Mouse (Mus musculus) ES-E14 (cell line): ENCODE measurements around the gene Dedd2. TPM values are rescaled to one million over a fixed set of nuclear protein-coding genes. Genes with fewer than 3 reads are reported as not detected.

Experiments
- DNase-seq: peaks from one replicate; pipeline ENCODE4 v3.0.0-alpha.2; 2013; ENCODE audit warnings: low read depth, low spot score
- H3K27ac ChIP-seq: 2 replicates; pipeline ENCODE4 v1.5.1; 2012; ENCODE audit warnings: low read depth, mild to moderate bottlenecking, low read length, moderate library complexity, mixed read lengths; ENCODE audit not compliant: poor library complexity, insufficient read depth, severe bottlenecking
- H3K36me3 ChIP-seq: 2 replicates; pipeline ENCODE4 v1.6.1; 2012; ENCODE audit warnings: mild to moderate bottlenecking, low read length, moderate library complexity, mixed read lengths; ENCODE audit not compliant: control insufficient read depth, poor library complexity, insufficient read depth, severe bottlenecking
- H3K4me1 ChIP-seq, 2 experiments: fragments of 150-350 bp in 1 of 2; sonication (generic) in 1 of 2; 2 replicates each; pipeline ENCODE4 v1.6.1; 2012; ENCODE audit warnings: low read length in 2 of 2, mild to moderate bottlenecking in 1 of 2, mixed read lengths in 1 of 2; ENCODE audit not compliant: control insufficient read depth in 2 of 2, insufficient read depth in 2 of 2, poor library complexity in 1 of 2
- H3K4me3 ChIP-seq, 2 experiments: fragments of 150-350 bp in 1 of 2; sonication (generic) in 1 of 2; 2 replicates each; pipeline ENCODE4 v1.5.1; 2012; ENCODE audit warnings: low read length in 2 of 2, low read depth in 1 of 2, mild to moderate bottlenecking in 1 of 2, mixed read lengths in 1 of 2; ENCODE audit not compliant: insufficient read depth in 1 of 2, poor library complexity in 1 of 2, severe bottlenecking in 1 of 2
- H3K9ac ChIP-seq: 2 replicates; pipeline ENCODE4 v1.6.1; 2012; ENCODE audit warnings: low read depth, mild to moderate bottlenecking, low read length, mixed read lengths; ENCODE audit not compliant: poor library complexity, insufficient read depth, severe bottlenecking
- H3K9me3 ChIP-seq: fragments of 150-350 bp; sonication (generic); 2 replicates; pipeline ENCODE4 v1.6.1; 2012; ENCODE audit warnings: low read depth, mild to moderate bottlenecking, low read length; ENCODE audit not compliant: control insufficient read depth, insufficient read depth
- CHD2 ChIP-seq: IDR thresholded peaks from 2 replicates; pipeline ENCODE4 v1.6.1; 2014; ENCODE audit warnings: mild to moderate bottlenecking, low read depth, low read length, inconsistent platforms
- HCFC1 ChIP-seq: IDR thresholded peaks from 2 replicates; pipeline ENCODE4 v1.6.1; 2012; ENCODE audit warnings: low read length, inconsistent platforms, borderline replicate concordance; ENCODE audit not compliant: insufficient read depth
- MAFK ChIP-seq: IDR thresholded peaks from 2 replicates; pipeline ENCODE4 v1.6.1; 2014; ENCODE audit warnings: mild to moderate bottlenecking, low read depth, low read length, inconsistent platforms; ENCODE audit not compliant: insufficient read depth
- ZC3H11A ChIP-seq: IDR thresholded peaks from 2 replicates; pipeline ENCODE4 v1.6.1; 2012; ENCODE audit warnings: low read depth, mild to moderate bottlenecking, inconsistent platforms, low read length, borderline replicate concordance
- ZNF384 ChIP-seq: IDR thresholded peaks from 2 replicates; pipeline ENCODE4 v1.6.1; 2012; ENCODE audit warnings: low read depth, low read length, inconsistent platforms
- in situ Hi-C, 2 experiments: fragments of 600-800 bp; cut with MboI; formaldehyde crosslinking; loops; one replicate each; pipeline ENCODE4 v1.15.1; 2025; ENCODE audit warnings: low sequenced_read_pairs in 2 of 2, inconsistent platforms in 1 of 2; ENCODE audit not compliant: unreplicated experiment in 2 of 2
- total RNA-seq: library from RNA; depleted of rRNA; stranded (reverse); fragments of 300-350 nt; gene quantifications from 2 replicates; pipeline ENCODE4 v1.2.3, GENCODE M21; 2012

The Dedd2 gene
- total RNA-seq, 1 experiment = 22.8 TPM

DNA sequence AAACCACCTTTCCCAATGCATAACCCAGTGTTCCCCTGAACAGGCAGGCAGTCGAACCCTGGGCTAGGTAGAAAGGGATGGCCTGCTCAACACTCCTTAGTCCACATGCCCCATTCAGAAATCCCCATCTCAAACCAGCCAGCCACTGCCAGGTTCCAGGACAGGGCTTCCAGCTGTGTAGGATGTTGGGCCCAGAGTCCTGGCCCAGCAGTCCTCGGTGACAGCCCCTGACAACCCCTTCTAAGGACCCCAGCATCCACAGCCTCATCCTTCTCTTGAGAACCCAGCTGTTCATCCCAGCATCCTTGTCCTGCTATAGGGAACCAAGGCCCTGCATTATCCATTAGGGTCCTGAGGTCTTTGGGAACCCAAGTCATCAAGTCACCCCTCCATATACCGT is 27.1 kb upstream of the Dedd2 start:
- in situ Hi-C loops = no loop called here
- no peak for DNase-seq
- TF ChIP-seq CHD2 = no peak
- TF ChIP-seq ZNF384 = no peak
- no peak for TF ChIP-seq MAFK
- TF ChIP-seq ZC3H11A = no peak
- no peak for TF ChIP-seq HCFC1
- peak overlapping the region; percentile 91; the same call in 1 of the 2 replicates for H3K9ac ChIP-seq
- no peaks in the 10 kb centered on the region for H3K9me3 ChIP-seq
- H3K36me3 ChIP-seq = peaks cover 40% of the 10 kb centered on the region
- H3K4me1 ChIP-seq = peaks cover 3 to 35% of the 10 kb centered on the region in 2 experiments
- H3K27ac ChIP-seq = no peak overlapping the region; the same call in 1 of the 2 replicates
- H3K4me3 ChIP-seq = peak overlapping the region; percentile 92 to 98; a peak in 3 of 4 replicates

DNA sequence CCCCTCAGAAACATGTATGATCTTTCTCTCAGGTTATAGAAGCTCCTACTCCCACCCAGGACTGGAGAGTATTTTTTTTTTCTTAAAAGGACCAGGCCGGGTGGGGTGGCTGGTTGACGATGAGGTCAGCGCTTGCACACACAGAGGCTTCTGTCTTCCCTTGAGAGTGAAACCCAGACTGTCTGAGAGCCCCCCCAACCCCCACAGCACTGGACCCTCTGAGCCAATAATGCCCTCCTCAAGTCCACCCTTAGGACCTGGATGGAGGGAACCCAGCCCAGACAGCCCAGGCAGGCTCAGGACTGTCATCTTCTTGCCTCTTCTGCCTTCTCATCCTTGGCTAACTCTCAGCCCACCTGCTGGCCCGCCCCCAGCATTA is 26.3 kb upstream of the Dedd2 start:
- Histone ChIP-seq H3K4me1 (peaks cover 3 to 32% of the 10 kb centered on the region in 2 experiments), H3K4me3 (peak overlapping the region in 1 of 2 experiments; percentile 98; a peak in 1 of 4 replicates), H3K27ac (no peak overlapping the region; the same call in 1 of the 2 replicates), H3K36me3 (peaks cover 43% of the 10 kb centered on the region), H3K9me3 (no peaks in the 10 kb centered on the region), H3K9ac (peak overlapping the region; percentile 41; the same call in 1 of the 2 replicates)
- DNase-seq = no peak
- TF ChIP-seq ZC3H11A = no peak
- no peak for TF ChIP-seq MAFK
- TF ChIP-seq ZNF384 = no peak
- no peak for TF ChIP-seq CHD2
- no peak for TF ChIP-seq HCFC1
- in situ Hi-C loops = no loop called here

DNA sequence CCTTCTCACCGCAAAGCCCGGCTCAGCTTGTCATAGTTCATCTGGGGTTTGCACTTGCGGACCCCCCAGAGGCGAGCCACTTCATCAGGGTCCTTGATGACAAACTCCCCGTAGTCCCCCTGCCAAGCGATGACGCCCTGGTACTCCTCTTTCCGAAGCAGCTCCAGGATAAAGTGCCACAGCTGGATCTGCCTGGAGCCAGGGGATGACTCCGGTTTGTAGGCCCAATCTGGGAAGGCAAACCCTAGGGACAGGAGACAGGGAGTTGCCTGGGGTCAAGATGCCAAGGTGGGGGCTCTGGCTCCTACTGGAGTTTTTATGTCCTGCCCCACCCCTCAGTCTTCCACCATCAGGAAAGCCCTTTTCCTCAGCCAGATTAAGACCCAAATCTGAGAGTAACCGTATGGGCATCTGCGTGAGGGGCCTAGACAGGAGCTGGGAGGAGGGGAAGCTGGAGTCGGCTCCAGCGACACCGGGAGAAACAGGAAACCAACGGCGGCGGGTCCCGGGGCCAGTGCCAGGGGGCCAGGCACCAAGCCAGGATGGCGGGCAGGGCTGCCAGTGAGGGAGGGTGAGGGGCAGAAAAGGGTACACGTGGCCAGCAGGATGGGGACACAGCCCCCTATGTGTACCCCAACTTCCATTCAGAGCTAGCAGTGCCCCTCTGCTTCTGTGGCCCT is 25.8 kb upstream of the Dedd2 start:
- no peak for DNase-seq
- Histone ChIP-seq H3K36me3 (peaks cover 43% of the 10 kb centered on the region), H3K9me3 (no peaks in the 10 kb centered on the region), H3K4me3 (peak overlapping the region in 1 of 2 experiments; percentile 98; a peak in 1 of 4 replicates), H3K4me1 (peaks cover 3 to 31% of the 10 kb centered on the region in 2 experiments; a peak in 3 of 4 replicates), H3K27ac (no peak overlapping the region), H3K9ac (peak overlapping the region; percentile 41; the same call in 1 of the 2 replicates)
- in situ Hi-C loops = no loop called here
- TF ChIP-seq HCFC1 (no peak), ZC3H11A (no peak), ZNF384 (no peak), MAFK (no peak), CHD2 (no peak)

DNA sequence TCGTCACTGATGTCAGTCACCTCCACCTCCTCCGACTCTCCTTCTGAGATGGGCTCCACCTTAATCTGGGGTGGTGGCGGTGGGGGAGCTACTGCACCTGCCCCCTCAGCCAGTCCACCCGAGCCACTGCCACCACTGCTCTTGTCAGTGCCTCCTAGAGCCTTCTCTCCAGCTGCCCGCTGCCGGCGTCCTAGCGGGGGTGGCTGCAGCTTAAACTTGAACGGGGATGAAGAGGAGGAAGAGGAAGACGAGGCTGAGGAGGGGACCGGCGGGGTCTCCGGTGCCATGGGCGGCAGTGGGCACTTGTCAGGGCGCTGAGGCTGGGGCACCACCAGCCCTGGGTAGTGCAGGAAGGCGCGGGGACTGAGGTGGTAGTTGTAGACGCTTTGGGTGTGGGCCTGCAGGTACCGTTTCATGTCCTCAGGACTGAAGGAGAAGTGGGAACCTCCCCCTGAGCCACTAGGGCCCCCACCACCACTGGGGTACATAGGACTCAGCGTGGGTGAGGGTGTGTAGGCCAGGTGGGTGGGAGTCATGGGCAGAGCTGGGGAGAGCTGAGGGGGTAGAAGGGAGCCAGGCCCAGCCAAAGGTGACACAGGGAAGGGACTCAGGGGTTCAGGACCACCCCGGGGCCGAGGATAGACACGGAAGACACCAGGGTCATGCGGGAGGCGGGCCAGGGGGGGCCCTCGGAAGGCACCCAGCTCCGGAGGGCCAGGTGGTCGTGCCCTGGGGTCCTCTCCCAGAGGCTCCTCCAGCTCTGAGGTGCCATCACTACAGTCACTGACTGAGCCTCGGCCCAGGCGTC is 24.4 kb upstream of the Dedd2 start:
- peak overlapping the region; percentile 12; the same call in 1 of the 2 replicates for H3K9ac ChIP-seq
- peaks cover 43% of the 10 kb centered on the region for H3K36me3 ChIP-seq
- TF ChIP-seq HCFC1 (no peak), MAFK (no peak), ZNF384 (no peak)
- no peaks in the 10 kb centered on the region for H3K9me3 ChIP-seq
- DNase-seq = no peak
- peak overlapping the region in 1 of 2 experiments; percentile 1; a peak in 1 of 4 replicates for H3K4me3 ChIP-seq
- peaks cover 3 to 31% of the 10 kb centered on the region in 2 experiments; a peak in 3 of 4 replicates for H3K4me1 ChIP-seq
- in situ Hi-C loops = no loop called here
- no peak overlapping the region for H3K27ac ChIP-seq
